ENCODE assay signal across 11 mouse cellular contexts in genomic region chr9:97055906-97056305, GRCm38 (mm10). TPM values are rescaled to one million over a fixed set of nuclear protein-coding genes. Genes with fewer than 3 reads are reported as not detected.
DNase-seq lines count a peak whose midpoint lies in the region; ATAC-seq lines count a peak whose summit lies in the region.
"Had no signal": no experiment of that assay in that cellular context is flagged by ENCODE, and none has a peak within 500 bp of the region (broad histone marks: within the 10 kb centered on the region; RNA-seq: fewer than 3 reads in every experiment).

No protein-coding gene starts in this region.

- H3K9ac ChIP-seq in hindbrain, embryonic 14.5 days, result no peak overlapping the region
- H3K9ac ChIP-seq in stomach, embryonic 14.5 days (replicated peaks; ENCODE audit: low read depth, low read length), result no peak overlapping the region

- ATAC-seq in hindbrain, embryonic 14.5 days (ENCODE audit: low FRiP score), result no peak
- ATAC-seq in stomach, embryonic 14.5 days (ENCODE audit: insufficient number of reproducible peaks, insufficient read depth, low FRiP score, low read depth), result 0 out of 2 replicates have a peak, but pooled peaks have one; percentile 37
- ATAC-seq: Patski had no signal

- peak; percentile 30 for DNase-seq in embryo, embryonic 10 days (ENCODE audit: low spot score)
- DNase-seq in embryo, embryonic 9.5 days (ENCODE audit: extremely low spot score), result no peak
- peak; percentile 31 to 52 for DNase-seq in kidney, postnatal 4 days
- DNase-seq in kidney, adult 8-10 months, result no peak
- no peak for DNase-seq in hindbrain, embryonic 14.5 days (ENCODE audit: low spot score)
- DNase-seq in layer of hippocampus, adult 11-12 months (ENCODE audit: low spot score), result no peak
- DNase-seq in cerebellum, adult 9-10 months, result no peak
- DNase-seq: lung, adult 18-20 months had no signal

- 34% methylated on average over 14 of the region's 14 CpGs for WGBS in hindbrain, embryonic 14.5 days
- 48% methylated on average over 14 of the region's 14 CpGs for WGBS in stomach, embryonic 14.5 days

- no peaks in the 10 kb centered on the region for H3K36me3 ChIP-seq in hindbrain, embryonic 14.5 days (replicated peaks; ENCODE audit: control insufficient read depth, insufficient read depth)
- H3K36me3 ChIP-seq in stomach, embryonic 14.5 days (ENCODE audit: control insufficient read depth, insufficient read depth, low read length), result no peaks in the 10 kb centered on the region
- H3K36me3 ChIP-seq: embryonic facial prominence, embryonic 13.5 days had no signal

- no peaks in the 10 kb centered on the region for H3K9me3 ChIP-seq in hindbrain, embryonic 14.5 days (ENCODE audit: control insufficient read depth, low read length)
- no peaks in the 10 kb centered on the region for H3K9me3 ChIP-seq in stomach, embryonic 14.5 days (ENCODE audit: control insufficient read depth, low read depth, low read length)
- H3K9me3 ChIP-seq: embryonic facial prominence, embryonic 13.5 days had no signal

- H3K4me2 ChIP-seq in hindbrain, embryonic 14.5 days (replicated peaks), result no peak overlapping the region
- peak overlapping the region; percentile 40; the same call in 1 of the 2 replicates for H3K4me2 ChIP-seq in stomach, embryonic 14.5 days (replicated peaks; ENCODE audit: low read depth, low read length)

- peaks cover 18% of the 10 kb centered on the region for H3K4me1 ChIP-seq in hindbrain, embryonic 14.5 days (replicated peaks; ENCODE audit: control insufficient read depth, insufficient read depth, low read length)
- H3K4me1 ChIP-seq in stomach, embryonic 14.5 days (ENCODE audit: control insufficient read depth, insufficient read depth, low read length), result peaks cover 11% of the 10 kb centered on the region; the same call in 1 of the 2 replicates

- H3K27me3 ChIP-seq in hindbrain, embryonic 14.5 days (ENCODE audit: control insufficient read depth, insufficient read depth, low read length), result no peaks in the 10 kb centered on the region
- H3K27me3 ChIP-seq in stomach, embryonic 14.5 days (ENCODE audit: control insufficient read depth, insufficient read depth, low read length), result no peaks in the 10 kb centered on the region
- H3K27me3 ChIP-seq: embryonic facial prominence, embryonic 13.5 days; Patski had no signal

- peak overlapping the region; percentile 26; the same call in 1 of the 2 replicates for H3K27ac ChIP-seq in hindbrain, embryonic 14.5 days
- no peak overlapping the region for H3K27ac ChIP-seq in stomach, embryonic 14.5 days (ENCODE audit: low read length)
- H3K27ac ChIP-seq: embryonic facial prominence, embryonic 13.5 days had no signal

- H3K4me3 ChIP-seq in hindbrain, embryonic 14.5 days (replicated peaks; ENCODE audit: low read length), result no peak overlapping the region
- no peak overlapping the region for H3K4me3 ChIP-seq in stomach, embryonic 14.5 days (ENCODE audit: low read depth, low read length)

RNA-seq across cellular contexts. Expression of gene Spsb4, which starts 37.3 kb away (rescaled TPM):
- 26.6 and 34.0 TPM in 2 replicates for polyA plus RNA-seq in hindbrain, embryonic 14.5 days (2014; fragmentation: Nextera tagmentation; extraction: Ambion mirVana)
- 19.9 and 23.4 TPM in 2 replicates for polyA plus RNA-seq in stomach, embryonic 14.5 days (2014; fragmentation: Nextera tagmentation; extraction: Ambion mirVana)

RNA-seq across cellular contexts. Expression of gene Slc25a36, which starts 55.1 kb away (rescaled TPM):
- polyA plus RNA-seq in hindbrain, embryonic 14.5 days (2014; fragmentation: Nextera tagmentation; extraction: Ambion mirVana), result 95.4 and 99.2 TPM in 2 replicates
- 137 and 143 TPM in 2 replicates for polyA plus RNA-seq in stomach, embryonic 14.5 days (2014; fragmentation: Nextera tagmentation; extraction: Ambion mirVana)

Comparison
In these comparisons a context has a peak if more than half of its experiments do, and no peak if none do; other contexts are left out.
1. DNase-seq: peak in embryo, embryonic 10 days (single experiment) and kidney, postnatal 4 days (2 of 2); none in embryo, embryonic 9.5 days (single experiment), kidney, adult 8-10 months (0 of 2), hindbrain, embryonic 14.5 days (single experiment), layer of hippocampus, adult 11-12 months (single experiment) and cerebellum, adult 9-10 months (single experiment).